Mouse (Mus musculus): Measurements from ENCODE around the gene Faf2. TPM values are rescaled to one million over a fixed set of nuclear protein-coding genes. Genes with fewer than 3 reads are reported as not detected.

Faf2 gene
- polyA plus RNA-seq, 1 experiment: 1.3 TPM

GRCm38 (mm10) chr13:54585831-54586230 is 35.8 kb upstream of the Faf2 start:
- TF ChIP-seq TAL1 (IDR thresholded peaks at IDR 0.05; ENCODE audit: low read length) (no peak), GATA1 (IDR thresholded peaks at IDR 0.05; ENCODE audit: low read length) (no peak)
- Histone ChIP-seq H3K4me3 (replicated peaks) (no peak overlapping the region), H3K9me3 (ENCODE audit: control insufficient read depth, low read length) (no peaks in the 10 kb centered on the region), H3K27me3 (ENCODE audit: control insufficient read depth) (no peaks in the 10 kb centered on the region), H3K4me1 (ENCODE audit: control insufficient read depth) (peaks cover 21% of the 10 kb centered on the region), H3K36me3 (ENCODE audit: control insufficient read depth) (peaks cover 65% of the 10 kb centered on the region)

GRCm38 (mm10) chr13:54589414-54589995 is 32.1 kb upstream of the Faf2 start:
- Histone ChIP-seq H3K4me3 (replicated peaks) (peak overlapping the region; percentile 83), H3K36me3 (ENCODE audit: control insufficient read depth) (peaks cover 60% of the 10 kb centered on the region), H3K27me3 (ENCODE audit: control insufficient read depth) (no peaks in the 10 kb centered on the region), H3K9me3 (ENCODE audit: control insufficient read depth, low read length) (no peaks in the 10 kb centered on the region), H3K4me1 (ENCODE audit: control insufficient read depth) (peaks cover 42% of the 10 kb centered on the region)
- TF ChIP-seq GATA1 (IDR thresholded peaks at IDR 0.05; ENCODE audit: low read length) (no peak), TAL1 (IDR thresholded peaks at IDR 0.05; ENCODE audit: low read length) (no peak)

- H3K4me1 ChIP-seq (ENCODE audit: control insufficient read depth): peaks cover 44% of the 10 kb centered on the region
- H3K36me3 ChIP-seq (ENCODE audit: control insufficient read depth): peaks cover 60% of the 10 kb centered on the region
- H3K27me3 ChIP-seq (ENCODE audit: control insufficient read depth): no peaks in the 10 kb centered on the region
- peak within 1 kb of the TSS; percentile 83 for H3K4me3 ChIP-seq (replicated peaks)
- no peak for TF ChIP-seq GATA1 (IDR thresholded peaks at IDR 0.05; ENCODE audit: low read length)
- TF ChIP-seq TAL1 (IDR thresholded peaks at IDR 0.05; ENCODE audit: low read length): no peak
- H3K9me3 ChIP-seq (ENCODE audit: control insufficient read depth, low read length): no peaks in the 10 kb centered on the region
Measured at GRCm38 (mm10) chr13:54589996-54590951, 31.3 kb upstream of the Faf2 start, which contains the start of the genes Nop16 and Higd2a. Gene Nop16, minus strand, starts transcription at chr13:54590090. Gene Higd2a, plus strand, starts transcription at chr13:54590207.

- peaks cover 64% of the 10 kb centered on the region for H3K36me3 ChIP-seq (ENCODE audit: control insufficient read depth)
- H3K4me3 ChIP-seq (replicated peaks): peak overlapping the region; percentile 83
- no peaks in the 10 kb centered on the region for H3K9me3 ChIP-seq (ENCODE audit: control insufficient read depth, low read length)
- peaks cover 44% of the 10 kb centered on the region for H3K4me1 ChIP-seq (ENCODE audit: control insufficient read depth)
- H3K27me3 ChIP-seq (ENCODE audit: control insufficient read depth): no peaks in the 10 kb centered on the region
- TF ChIP-seq GATA1 (IDR thresholded peaks at IDR 0.05; ENCODE audit: low read length) (no peak), TAL1 (IDR thresholded peaks at IDR 0.05; ENCODE audit: low read length) (no peak)
Measured at GRCm38 (mm10) chr13:54591776-54592356, 29.7 kb upstream of the Faf2 start.

GRCm38 (mm10) chr13:54593617-54594016 is 28.0 kb upstream of the Faf2 start:
- no peak for TF ChIP-seq TAL1 (IDR thresholded peaks at IDR 0.05; ENCODE audit: low read length)
- no peak for TF ChIP-seq GATA1 (IDR thresholded peaks at IDR 0.05; ENCODE audit: low read length)
- peaks cover 69% of the 10 kb centered on the region for H3K36me3 ChIP-seq (ENCODE audit: control insufficient read depth)
- H3K4me1 ChIP-seq (ENCODE audit: control insufficient read depth): peaks cover 38% of the 10 kb centered on the region
- no peak overlapping the region for H3K4me3 ChIP-seq (replicated peaks)
- no peaks in the 10 kb centered on the region for H3K27me3 ChIP-seq (ENCODE audit: control insufficient read depth)
- H3K9me3 ChIP-seq (ENCODE audit: control insufficient read depth, low read length): no peaks in the 10 kb centered on the region

GRCm38 (mm10) chr13:54596107-54596690 is 25.4 kb upstream of the Faf2 start:
- Histone ChIP-seq H3K4me1 (ENCODE audit: control insufficient read depth) (peaks cover 20% of the 10 kb centered on the region), H3K36me3 (ENCODE audit: control insufficient read depth) (peaks cover 93% of the 10 kb centered on the region), H3K9me3 (ENCODE audit: control insufficient read depth, low read length) (peaks cover 2% of the 10 kb centered on the region; the same call in 1 of the 2 replicates), H3K27me3 (ENCODE audit: control insufficient read depth) (no peaks in the 10 kb centered on the region), H3K4me3 (replicated peaks) (no peak overlapping the region)
- TF ChIP-seq GATA1 (IDR thresholded peaks at IDR 0.05; ENCODE audit: low read length) (no peak), TAL1 (IDR thresholded peaks at IDR 0.05; ENCODE audit: low read length) (no peak)

- Histone ChIP-seq H3K27me3 (ENCODE audit: control insufficient read depth) (no peaks in the 10 kb centered on the region), H3K4me3 (replicated peaks) (no peak overlapping the region), H3K36me3 (ENCODE audit: control insufficient read depth) (peaks cover 94% of the 10 kb centered on the region), H3K4me1 (ENCODE audit: control insufficient read depth) (peaks cover 13% of the 10 kb centered on the region), H3K9me3 (ENCODE audit: control insufficient read depth, low read length) (peaks cover 2% of the 10 kb centered on the region; the same call in 1 of the 2 replicates)
- TF ChIP-seq TAL1 (IDR thresholded peaks at IDR 0.05; ENCODE audit: low read length) (no peak), GATA1 (IDR thresholded peaks at IDR 0.05; ENCODE audit: low read length) (no peak)
Measured at GRCm38 (mm10) chr13:54596870-54597269, 24.7 kb upstream of the Faf2 start.

- peaks cover 3% of the 10 kb centered on the region for H3K4me1 ChIP-seq (ENCODE audit: control insufficient read depth)
- peaks cover 2% of the 10 kb centered on the region; the same call in 1 of the 2 replicates for H3K9me3 ChIP-seq (ENCODE audit: control insufficient read depth, low read length)
- no peak overlapping the region for H3K4me3 ChIP-seq (replicated peaks)
- no peaks in the 10 kb centered on the region for H3K27me3 ChIP-seq (ENCODE audit: control insufficient read depth)
- H3K36me3 ChIP-seq (ENCODE audit: control insufficient read depth): peaks cover 97% of the 10 kb centered on the region
- TF ChIP-seq TAL1 (IDR thresholded peaks at IDR 0.05; ENCODE audit: low read length) (no peak), GATA1 (IDR thresholded peaks at IDR 0.05; ENCODE audit: low read length) (no peak)
Measured at GRCm38 (mm10) chr13:54598622-54599143, 22.9 kb upstream of the Faf2 start.

Measured in erythroblast, embryonic 14.5 days (primary cell).